Mouse (Mus musculus) midbrain, embryonic 11.5 days (tissue): ENCODE data around the gene Tmpo. TPM values are rescaled to one million over a fixed set of nuclear protein-coding genes. Genes with fewer than 3 reads are reported as not detected.

Experiments used
- polyA plus RNA-seq: library from polyadenylated mRNA; unstranded; fragments of >200 nt; fragmentation: Nextera tagmentation; extraction: Ambion mirVana; gene quantifications from 2 replicates; pipeline ENCODE4 v1.2.1, GENCODE M21; 2014

The Tmpo gene
- polyA plus RNA-seq, 1 experiment from 2014 or later = 339 TPM

Other genes starting within 250 kb of the Tmpo start
- 23.9 and 28.1 TPM in 2 replicates for gene Apaf1, start 98.5 kb downstream of the Tmpo start, polyA plus RNA-seq
- 20.1 and 26.0 TPM in 2 replicates for gene Ikbip, start 98.4 kb downstream of the Tmpo start, polyA plus RNA-seq
- 391 and 404 TPM in 2 replicates for gene Slc25a3, start 57.3 kb downstream of the Tmpo start, polyA plus RNA-seq